Mouse (Mus musculus): Measurements from ENCODE around the gene Plcb4.

DNA sequence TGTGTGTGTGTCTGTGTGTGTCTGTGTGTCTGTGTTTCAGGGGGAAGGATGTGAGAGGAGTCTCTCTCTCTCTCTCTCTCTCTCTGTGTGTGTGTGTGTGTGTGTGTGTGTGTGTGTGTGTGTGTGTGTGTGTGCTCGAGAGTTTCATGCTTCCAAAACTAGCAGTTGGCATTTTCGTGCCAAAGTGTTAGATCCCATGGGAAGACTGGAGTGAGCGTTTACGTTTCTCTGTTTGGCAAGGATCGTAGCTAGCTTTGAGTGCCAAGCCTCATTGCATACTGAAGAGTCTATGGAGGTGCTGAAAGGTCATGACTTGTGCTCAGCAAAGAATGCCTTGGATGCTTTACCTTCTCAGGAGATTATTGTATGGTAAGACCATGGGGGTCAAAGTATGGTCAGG is 259.3 kb downstream of the Plcb4 start:
- no peak for TF ChIP-seq ZNF384 (IDR thresholded peaks at IDR 0.05; ENCODE audit: low read depth, low read length)
- TF ChIP-seq HCFC1 (IDR thresholded peaks at IDR 0.05; ENCODE audit: borderline replicate concordance, insufficient read depth, low read length): no peak
